Mouse (Mus musculus) cerebellum, adult 2 months (tissue): ENCODE data around the gene Nipsnap1.

Source experiments
- CTCF ChIP-seq: fragments of 200-500 bp; IDR thresholded peaks from 2 replicates; pipeline ENCODE4 v1.5.1; 2011; ENCODE audit warnings: low read depth, mild to moderate bottlenecking, control low read depth, low read length, moderate library complexity, borderline replicate concordance; ENCODE audit not compliant: insufficient read depth
- POLR2A ChIP-seq: fragments of 200-500 bp; IDR thresholded peaks from 2 replicates; pipeline ENCODE4 v1.6.1; 2011; ENCODE audit warnings: low read length, control low read depth, borderline replicate concordance; ENCODE audit not compliant: insufficient read depth

DNA sequence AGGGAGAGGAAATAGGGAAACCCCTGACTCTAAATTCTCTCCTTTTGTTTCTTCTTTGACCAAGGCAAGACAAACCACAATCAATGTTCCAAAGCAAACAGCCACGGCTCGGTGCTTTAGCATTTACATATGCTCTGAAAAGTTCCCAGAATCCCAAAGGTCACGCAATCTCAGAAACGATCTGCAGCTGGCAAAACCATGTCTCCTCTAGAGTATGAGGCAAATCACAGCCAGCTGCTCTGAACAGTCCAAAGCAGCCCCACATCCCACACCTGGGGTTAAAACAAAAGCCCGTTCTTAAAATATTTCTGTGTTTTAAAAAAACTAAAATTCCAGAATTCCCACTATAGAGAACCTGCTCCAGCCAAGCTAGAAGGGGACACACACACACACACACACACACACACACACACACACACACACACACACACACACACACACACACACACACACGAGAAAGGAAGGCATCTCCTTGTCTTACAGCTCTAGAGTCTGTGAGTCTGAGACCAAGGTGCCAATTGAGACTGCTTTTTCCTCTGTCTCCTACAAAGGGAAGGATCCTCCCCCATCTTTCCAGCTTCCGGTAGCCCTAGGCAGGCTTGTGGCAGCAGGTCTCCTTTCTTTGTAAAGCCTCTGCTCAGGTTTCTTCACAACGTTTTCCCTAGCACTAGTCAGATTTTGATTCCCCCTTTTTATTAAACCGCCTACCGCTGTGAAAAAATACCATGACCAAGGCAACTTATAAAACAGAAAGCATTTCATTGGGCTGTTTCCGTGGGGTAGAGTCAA is 11.7 kb upstream of the Nipsnap1 start:
- TF ChIP-seq CTCF, result no peak
- TF ChIP-seq POLR2A, result no peak
